Mouse (Mus musculus) heart, postnatal 36 days (tissue): ENCODE data around the gene Gm45713. TPM values are rescaled to one million over a fixed set of nuclear protein-coding genes. Genes with fewer than 3 reads are reported as not detected.
A peak's percentile ranks its signal among the peaks of the same experiment; 100 is the strongest.

Source experiments
- DNase-seq, 2 experiments: peaks; one replicate each; pipeline ENCODE4 v3.0.0; 2021 to 2022
- intact Hi-C: fragments of 180-260 bp; cut with DNase I; formaldehyde crosslinking; loops from one replicate; pipeline ENCODE4 v1.15.1; 2025
- total RNA-seq, 2 experiments: library from RNA; stranded (reverse); gene quantifications; 2 replicates each; pipeline ENCODE4 v1.2.3; 2021

Gm45713 gene
- total RNA-seq, 2 experiments from 2014 or later = not detected

DNA sequence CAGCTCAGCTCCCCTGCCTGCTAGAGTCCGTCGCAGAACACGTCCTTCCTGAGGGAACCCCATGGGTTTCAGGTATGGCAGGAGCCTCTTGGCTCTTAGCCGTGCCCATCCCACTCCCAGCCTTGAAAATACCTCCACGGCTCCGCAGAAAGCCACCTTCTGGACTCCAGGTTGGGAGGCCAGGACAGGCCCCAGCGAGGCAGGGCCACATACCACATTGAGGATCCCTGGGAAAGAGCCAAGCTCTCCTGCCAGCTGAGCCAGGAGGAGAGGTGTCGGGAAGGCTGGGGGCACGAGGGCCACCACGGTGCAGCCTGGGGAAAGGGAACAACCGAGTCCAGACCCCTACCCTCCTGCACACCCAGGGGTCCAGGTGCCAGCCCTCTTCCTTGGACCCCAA, 11.2 kb upstream of the Gm45713 start:
- intact Hi-C loops = no loop called here
- no peak for DNase-seq

DNA sequence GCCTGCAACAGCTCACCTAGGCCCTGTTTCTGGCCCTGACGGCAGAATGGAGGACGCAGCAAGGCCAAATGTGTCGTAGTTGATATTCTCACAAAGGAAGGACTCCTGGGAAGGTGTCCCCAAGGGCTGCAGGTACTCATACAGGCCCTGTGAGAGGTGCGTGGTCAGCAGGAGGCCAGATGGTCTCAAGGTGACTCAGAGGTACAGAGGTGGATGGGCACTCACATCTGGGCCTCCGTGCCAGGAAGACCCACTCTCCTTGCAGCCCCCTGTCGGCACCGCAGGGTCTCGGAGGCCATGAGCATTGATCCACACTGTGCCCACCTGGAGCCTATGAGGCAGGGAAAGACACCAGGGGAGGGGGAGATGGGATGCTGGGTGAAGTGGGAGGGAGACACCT, 9.4 kb upstream of the Gm45713 start:
- intact Hi-C loops = no loop called here

DNA sequence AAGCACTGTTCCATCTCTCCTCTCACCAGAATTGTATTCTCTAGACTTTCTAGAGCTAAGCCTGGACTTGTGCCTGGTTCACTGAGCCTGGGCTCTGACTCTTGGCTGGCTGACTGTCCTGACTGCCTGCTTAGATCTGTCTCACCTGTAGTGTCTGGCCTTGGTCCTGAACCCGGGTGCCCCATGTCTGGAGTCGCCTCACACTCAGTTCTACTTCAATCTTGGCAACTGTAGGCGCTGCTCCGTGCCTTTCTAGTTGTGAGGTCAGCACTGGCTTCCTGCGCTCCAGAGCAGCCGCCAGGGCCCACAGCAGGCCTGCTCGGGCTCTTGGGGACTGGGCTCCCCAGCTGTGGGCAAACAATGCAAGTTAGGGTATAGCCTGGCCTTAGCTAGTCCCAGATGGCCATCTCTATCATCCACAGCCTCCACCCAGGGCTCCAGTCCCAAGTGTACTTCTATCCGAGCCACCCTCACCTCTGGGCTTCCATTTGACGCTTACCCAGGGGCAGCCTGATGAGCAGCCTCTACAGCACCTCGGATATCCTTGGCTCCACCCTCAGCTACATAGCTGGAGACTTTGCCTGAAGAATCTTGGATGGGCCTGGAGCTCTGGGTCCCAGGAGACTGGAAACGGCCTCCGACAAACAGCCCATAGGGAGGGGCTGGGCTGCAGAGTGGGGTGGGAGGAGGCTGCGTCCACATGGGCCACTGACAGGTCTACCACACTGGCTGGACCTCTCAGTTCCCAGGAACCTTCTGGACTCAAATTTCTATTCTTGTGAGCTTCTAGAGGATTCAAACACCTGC, 8.5 kb upstream of the Gm45713 start:
- DNase-seq = no peak
- intact Hi-C loops = no loop called here

More for the DNA sequence above, 9.4 kb upstream of the Gm45713 start:
- no peak for DNase-seq

DNA sequence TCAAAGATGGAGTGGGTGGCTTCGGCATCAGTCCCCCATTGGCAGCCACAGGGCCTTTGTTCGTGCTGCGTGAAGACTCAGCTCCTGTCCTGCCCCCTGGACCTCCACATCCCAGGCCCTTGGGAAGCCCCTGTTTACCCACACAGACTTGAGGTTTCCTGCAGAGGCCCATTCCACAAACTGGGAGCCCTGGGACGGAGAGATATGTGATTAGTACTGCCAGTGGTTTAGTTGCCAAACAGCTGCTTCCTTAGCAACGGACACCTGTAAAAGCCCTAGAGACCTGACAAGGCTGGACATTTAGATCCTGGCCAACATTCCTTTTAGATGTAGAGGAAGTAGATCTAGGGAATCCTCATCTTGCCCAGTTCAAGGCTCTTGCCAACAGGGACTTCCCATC, 5.9 kb upstream of the Gm45713 start:
- intact Hi-C loops = no loop called here
- no peak for DNase-seq

DNA sequence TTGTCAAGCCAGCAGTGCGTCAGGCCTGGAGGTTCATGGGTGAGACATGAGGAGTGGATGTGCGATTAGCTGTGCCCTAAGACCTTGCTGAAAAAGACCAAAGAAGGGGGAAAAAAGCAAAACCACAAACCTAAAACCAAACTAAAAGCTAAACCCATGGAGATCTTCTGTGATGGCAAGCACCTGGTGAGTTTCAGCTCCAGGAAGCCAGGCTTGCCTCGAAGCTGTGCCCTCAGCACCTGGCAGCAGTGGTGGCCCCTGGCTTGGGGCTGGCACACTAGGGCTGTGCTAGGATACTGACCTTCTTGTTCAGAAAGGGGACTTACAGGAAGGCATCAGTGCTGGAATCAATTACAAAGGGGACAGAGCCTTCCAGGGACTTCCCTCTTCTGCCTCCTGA, 5.3 kb upstream of the Gm45713 start:
- intact Hi-C loops = no loop called here
- DNase-seq = no peak

DNA sequence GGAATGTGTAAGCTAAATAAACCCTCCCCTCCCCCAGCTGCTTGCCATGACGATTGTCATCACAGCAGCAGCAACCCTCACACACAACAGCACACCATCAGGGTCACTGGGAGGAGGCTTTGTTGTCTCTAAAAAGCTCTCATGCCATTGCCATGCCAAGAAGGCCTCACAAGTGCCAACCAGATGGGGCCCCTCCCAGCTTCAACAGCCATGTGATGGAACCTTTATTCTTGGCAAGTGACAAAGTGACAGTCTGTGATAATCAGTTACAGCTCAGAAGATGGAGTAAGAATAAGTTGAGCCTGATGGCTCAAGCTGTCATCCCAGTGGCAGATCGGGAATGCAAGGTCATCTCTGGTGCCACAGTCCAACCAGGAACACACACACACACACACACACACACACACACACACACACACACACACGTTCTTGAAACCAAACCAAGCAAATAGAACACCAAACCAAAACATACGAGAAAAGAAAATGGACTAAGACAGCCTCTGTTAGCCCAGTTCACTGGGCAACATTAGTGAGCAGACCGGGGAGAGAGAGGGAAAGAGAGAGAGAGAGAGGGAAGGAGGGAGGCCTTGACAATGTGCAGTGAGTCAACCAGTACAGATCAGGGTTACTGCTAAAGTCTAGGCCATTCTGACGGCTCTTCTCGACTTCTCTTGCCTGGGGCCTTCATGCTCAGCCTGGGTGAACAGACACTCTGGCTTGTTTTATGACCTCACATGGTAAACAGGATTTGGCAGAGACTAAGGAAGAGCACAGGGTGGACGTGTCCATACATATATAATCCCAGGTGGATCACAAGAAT, 4.1 kb upstream of the Gm45713 start:
- DNase-seq = no peak
- intact Hi-C loops = loop anchor here (5.0 kb wide), 1 partner anchor 158 kb away; no protein-coding TSS in a partner anchor

DNA sequence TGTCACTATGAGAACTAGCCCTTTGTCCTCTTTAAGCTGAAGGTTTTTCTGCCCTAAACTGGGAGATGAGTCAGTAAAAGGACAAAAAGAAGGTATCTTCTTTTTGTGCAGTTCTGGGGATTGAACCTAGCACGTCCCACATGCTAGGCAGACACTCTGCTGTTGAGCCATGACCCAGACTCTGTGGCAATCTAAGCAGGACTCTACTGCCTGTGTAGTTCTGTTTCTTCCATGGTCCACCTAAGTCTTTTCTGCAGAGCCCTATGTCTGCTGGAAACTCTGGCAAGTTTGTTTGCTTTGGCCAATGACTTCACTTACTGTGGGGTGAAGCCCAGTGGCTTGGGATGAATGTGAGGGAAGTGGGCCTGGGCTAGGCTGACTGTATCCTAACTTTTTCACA, 2.4 kb upstream of the Gm45713 start:
- intact Hi-C loops = loop anchor here (5.0 kb wide), 1 partner anchor 156 kb away; no protein-coding TSS in a partner anchor
- DNase-seq = no peak

DNA sequence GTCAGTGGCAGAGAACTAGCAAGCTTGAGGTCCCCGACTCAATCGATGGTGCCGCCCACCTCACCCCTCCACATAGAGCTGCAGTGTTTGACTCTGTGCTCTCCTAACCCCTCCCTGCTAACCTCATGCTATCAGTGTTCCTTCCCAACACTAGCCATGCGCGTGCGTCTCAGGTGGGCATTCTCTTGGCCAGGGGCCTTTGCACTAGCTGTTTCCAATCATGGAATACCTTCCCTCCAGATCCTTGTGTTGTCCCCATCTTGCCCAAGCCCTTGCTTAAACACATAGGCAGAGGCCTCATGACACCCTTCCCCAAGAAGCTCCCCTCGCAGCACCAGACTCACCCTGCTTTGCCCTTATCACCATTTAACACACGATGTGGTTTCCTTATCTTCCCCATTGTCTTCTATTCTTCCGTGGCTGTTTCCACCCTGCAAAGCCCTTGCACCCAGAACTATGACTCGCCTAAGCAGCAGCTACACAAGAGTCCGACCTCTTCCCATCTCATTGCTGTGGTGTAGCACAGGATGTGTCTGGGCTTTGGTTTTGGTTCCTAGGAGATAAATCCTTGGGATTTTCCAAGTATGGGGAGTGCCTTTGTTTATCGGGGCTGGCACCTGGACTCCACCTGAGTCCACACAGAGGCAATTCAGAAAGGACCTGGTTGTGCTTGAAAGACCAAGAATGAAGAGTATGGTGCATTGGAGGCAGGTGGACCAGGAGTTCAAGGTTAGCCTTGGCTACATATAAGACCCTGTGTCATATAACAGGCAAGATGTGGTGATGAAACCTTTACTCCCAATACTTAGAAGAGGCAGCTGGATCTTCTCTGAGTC, 1.4 kb upstream of the Gm45713 start:
- intact Hi-C loops = loop anchor here (5.0 kb wide), 1 partner anchor 155 kb away; no protein-coding TSS in a partner anchor

DNA sequence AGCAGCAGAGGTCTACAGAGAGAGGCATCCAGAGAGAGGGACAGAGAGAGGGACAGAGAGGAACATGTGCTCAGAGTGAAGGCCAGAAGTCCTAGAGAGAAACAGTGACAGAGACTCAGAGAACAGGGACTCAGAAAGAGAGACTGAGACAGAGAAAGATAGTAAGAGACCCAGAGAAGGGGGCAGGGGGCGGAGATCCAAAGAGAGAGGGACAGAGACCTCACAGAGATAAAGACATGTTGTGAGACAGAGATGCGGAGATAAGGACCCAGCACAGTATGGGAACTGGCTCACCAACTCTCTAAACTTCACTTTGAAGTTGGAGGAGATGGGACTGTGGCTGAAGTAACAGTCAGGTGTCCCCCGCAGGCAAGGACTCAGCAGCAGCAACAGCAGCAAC, 661 bp downstream of the Gm45713 start:
- no peak for DNase-seq
- intact Hi-C loops = loop anchor here (5.0 kb wide), 1 partner anchor 153 kb away; no protein-coding TSS in a partner anchor

More for the DNA sequence above, 1.4 kb upstream of the Gm45713 start:
- DNase-seq = no peak

DNA sequence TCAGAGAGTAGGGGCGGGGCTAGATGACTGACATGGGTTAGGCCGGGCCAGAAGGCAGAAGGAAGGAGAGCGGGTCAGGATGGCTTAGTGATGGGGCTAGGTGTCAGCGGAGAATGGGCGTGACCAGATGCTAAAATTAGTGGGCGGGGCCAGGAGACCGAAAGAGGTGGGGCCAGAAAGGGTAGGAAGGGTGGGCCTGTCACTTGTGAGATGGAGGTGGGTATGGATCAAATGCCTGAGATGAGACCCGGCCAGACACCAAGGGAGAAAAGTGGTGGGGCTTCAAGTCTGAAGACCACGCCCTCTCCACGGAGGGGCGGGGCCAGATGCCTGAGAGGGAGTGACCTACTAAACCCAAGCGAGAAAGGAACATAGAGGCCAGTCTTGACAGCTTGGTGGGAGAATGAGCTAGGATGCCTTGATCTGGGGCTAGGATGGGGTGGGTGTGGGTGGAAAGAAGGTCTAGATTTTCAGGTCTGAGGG, 1.4 kb downstream of the Gm45713 start:
- no peak for DNase-seq
- intact Hi-C loops = loop anchor here (5.0 kb wide), 1 partner anchor 152 kb away; no protein-coding TSS in a partner anchor

DNA sequence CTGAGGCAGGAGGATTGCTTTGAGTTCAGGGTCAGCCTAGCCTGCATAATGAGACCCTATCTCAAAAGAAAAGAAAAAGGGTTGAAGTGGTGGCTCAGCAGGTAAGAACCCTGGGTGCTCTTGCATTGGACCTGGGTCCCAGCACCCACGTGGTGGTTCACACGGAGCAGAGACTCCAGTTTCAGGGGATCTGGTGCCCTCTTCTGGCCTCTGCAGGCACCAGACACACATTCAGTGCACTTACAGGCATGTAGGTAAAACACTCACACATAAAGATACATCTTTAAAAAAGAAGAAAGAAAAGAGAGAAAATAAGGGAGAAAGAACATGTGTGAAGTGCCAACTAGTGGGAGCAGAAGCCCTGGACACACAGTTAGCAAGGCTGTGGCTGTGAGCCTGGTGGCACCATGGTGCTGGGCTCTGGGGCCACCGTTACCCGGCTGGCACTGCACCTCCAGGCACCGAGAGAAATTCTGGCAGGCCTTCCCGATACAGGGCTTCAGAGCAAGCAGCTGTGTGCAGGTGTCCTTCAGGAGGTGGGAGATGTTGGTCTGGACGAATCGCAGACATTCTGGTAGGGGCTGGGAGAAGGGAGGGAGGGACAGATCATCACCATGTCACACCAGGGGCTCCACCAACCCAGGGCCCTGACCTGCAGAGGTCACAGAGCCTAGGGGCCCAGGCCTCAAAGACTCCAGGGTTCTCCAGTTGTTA, 2.4 kb downstream of the Gm45713 start:
- no peak for DNase-seq
- intact Hi-C loops = no loop called here

DNA sequence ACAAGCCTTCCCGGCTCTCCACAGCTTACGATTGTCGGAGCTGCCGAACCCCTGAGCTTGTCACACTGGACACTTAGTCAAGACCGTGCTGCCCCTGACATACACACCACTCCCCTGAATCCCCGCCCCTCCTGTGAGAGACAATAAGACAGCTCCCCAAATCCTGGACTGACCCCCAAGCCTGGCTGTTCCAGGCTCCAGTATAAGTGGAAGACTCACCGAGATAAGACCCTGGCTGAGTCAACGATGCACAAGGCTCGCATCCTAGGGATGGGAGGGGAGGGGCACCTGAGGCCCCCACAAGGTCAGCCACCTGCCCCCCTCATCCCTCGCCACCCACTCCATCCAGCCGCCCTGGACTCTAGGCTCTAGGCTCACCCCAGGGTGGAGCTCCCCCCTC, 4.2 kb downstream of the Gm45713 start:
- DNase-seq = no peak
- intact Hi-C loops = no loop called here

DNA sequence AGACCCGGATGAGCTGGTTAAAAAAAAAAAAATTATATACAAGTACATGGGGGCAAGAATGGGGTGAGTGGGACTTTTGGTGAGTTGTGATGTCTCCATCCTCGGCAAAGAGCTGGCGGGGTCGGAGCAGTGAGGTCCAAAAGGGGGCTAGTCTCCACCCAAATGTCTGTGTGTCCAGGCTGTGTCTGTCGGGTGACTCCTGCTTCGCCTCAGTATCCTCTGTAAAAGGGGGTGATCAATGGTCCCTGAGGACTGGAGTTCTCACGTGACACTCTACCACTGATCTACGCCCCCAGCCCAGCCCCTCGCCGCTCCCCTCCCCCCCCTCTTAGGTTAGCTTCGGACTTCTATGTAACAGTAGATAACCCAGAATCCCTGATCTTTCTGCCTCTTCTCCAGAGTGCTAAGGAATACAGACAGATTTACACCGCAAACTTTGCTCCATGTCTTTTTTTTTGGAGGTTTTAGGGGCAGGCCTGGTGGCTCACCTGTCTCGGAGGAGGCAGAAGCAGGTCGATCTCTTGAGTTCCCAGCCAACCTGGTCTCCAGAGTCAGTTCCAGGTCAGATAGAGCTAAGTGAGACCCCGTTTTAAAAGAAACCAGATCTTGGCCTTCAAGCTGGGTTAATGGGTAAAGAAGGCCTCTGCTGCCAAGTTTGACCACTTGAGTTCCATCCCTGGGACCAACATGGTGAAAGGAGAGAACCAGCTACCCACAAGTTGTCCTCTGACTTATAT, 6.1 kb downstream of the Gm45713 start:
- intact Hi-C loops = no loop called here
- DNase-seq = no peak

DNA sequence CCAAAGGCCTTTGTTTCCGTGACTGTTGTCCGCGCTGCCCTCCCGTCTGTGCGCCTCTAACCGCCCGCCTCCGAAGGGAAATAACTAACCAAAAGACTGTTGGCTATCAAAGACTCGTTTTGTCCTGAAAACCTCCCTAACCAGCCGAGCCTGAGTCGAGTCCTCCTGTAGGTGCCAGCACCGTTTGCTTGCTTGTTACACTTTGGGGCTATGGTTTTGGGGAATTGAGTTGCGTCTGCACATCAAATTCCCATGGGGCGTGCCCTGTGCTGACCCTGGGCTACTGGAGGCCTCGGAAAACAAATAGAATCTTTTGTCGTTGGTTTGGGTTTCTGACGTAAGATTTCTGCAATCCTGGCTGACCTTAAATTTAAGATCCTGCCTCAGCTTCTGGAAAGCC, 6.7 kb downstream of the Gm45713 start:
- peak in 1 of 2 experiments; percentile 68 for DNase-seq
- intact Hi-C loops = no loop called here

DNA sequence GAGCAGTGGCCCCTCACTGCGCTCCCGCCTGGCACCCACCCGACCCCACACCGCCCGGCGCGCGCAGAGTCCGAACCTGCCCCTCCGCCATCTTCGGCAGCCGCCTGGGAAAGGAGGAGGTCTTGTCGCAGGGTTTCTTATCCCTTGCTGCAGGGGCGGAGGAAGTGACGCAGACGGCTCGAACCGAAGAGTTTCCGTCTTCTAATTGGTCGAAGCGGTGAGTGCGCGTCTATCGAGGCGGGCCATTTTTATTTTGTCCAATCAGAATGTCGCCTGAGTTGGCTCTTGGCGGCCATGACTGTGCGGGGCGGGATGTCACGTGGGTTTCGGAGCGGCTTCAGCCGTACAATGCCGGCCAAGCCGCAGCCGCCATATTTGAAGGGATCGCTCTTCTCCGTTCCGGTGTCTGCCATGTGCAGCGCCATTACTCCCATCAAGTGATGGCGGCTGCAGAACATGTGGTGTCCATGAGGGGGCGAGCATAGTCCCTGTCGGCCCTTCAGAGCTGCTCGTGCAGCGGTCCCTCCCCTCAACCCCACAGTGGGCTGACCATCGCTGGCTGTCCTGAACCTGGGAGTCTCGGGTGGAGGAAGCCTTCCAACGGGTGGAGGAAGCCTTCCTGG, 7.3 kb downstream of the Gm45713 start, which contains the start of gene Rpl13a:
TSS of gene Rpl13a (minus strand) at position 138 of the 623 bp plus-strand sequence.
- intact Hi-C loops = loop anchor here (1.0 kb wide), 1 partner anchor 26 kb away; the partner anchor contains the start of genes Aldh16a1 and Pih1d1
- peak; percentile 96 to 98 for DNase-seq

DNA sequence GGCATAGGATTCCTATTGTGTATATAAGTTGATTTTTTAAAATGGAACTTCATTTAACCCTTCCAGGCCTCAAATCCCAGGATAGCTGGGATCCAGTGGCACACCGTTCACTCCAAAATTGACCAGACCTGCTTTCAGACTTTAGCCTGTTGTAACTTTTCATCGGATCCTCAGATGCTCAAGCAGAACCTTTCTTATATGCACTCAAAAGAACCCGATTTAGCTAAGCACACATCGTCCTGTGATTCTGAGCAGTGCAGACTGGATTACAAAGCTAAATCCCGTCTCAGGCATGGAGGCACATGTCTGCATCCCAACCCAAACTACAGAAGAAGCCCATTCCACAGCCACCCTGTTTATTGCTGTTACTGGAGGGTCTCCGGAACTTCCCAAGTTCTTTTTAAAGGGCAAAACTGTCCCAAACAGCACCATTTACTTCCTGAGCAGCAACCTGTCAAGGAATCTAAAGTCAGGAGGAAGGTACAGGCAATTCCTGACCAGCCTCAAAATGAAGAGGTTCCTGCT, 8.3 kb downstream of the Gm45713 start:
- intact Hi-C loops = loop anchor here (1.0 kb wide), 1 partner anchor 27 kb away; the partner anchor contains the start of genes Aldh16a1 and Pih1d1
- DNase-seq = no peak

DNA sequence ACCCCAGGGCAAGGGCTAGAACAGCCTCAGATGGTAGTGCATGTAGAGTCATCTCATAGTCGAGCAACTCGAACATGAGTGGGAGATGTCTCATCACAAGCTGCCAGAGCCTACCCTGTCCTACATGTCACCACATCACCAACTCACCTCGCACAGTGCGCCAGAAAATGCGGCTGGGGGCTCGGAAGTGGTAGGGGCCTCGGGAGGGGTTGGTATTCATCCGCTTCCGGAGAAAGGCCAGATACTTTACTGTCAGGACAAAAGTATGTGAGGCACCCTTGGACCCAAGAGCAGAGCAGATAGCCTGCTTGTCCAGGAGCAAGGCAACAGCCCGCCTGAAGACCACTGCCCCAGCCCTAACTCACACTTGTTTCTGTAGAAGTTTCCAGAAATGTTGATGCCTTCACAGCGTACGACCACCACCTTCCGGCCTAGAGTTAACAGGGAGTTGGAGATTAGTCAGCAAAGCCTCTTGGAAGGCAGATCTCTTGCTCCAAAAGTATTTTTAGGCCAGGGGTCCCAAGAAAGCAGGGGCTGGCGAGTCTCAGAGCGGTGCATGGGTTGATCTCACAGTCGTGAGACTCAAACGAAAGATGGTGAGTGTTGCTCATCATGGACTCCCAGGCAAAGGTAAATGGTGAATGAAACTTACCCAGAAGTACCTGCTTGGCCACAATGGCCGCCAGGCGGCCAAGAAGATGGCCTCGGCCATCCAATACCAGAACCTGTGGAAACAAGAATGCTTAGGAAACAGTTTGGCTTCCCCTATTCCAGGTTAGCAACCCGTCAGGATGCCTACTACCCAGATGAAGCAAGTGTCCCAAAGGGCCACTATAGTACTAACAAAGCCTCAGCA, 9.0 kb downstream of the Gm45713 start:
- no peak for DNase-seq
- intact Hi-C loops = no loop called here
